Mouse (Mus musculus): ENCODE data around the gene Wnt10b. TPM values are rescaled to one million over a fixed set of nuclear protein-coding genes. Genes with fewer than 3 reads are reported as not detected.
A peak's percentile ranks its signal among the peaks of the same experiment; 100 is the strongest.
"Not testable (repeated sequence)": the region's sequence is repeated elsewhere in the genome, so short reads cannot be mapped to it uniquely, and the experiment has no call there.

The Wnt10b gene
- total RNA-seq (2022), result 1 to 10 TPM in 1 of 4 experiments, under 1 TPM in 3; 0.48 to 1.1 (median 0.85) TPM

GRCm38 (mm10) chr15:98777762-98778161, at the start of gene Wnt10b:
Gene Wnt10b (minus strand): TSS chr15:98778150.
- no peak for DNase-seq (ENCODE audit: low spot score in 2 of 2)

- no peak for DNase-seq (ENCODE audit: low spot score in 2 of 2)
Measured at GRCm38 (mm10) chr15:98827611-98828011, 49.7 kb upstream of the Wnt10b start.

- no peak for DNase-seq (ENCODE audit: low spot score in 2 of 2)
Measured at GRCm38 (mm10) chr15:98823434-98823833, 45.5 kb upstream of the Wnt10b start.

GRCm38 (mm10) chr15:98822147-98822546, 44.2 kb upstream of the Wnt10b start:
- DNase-seq (ENCODE audit: low spot score in 2 of 2), result no peak

GRCm38 (mm10) chr15:98821403-98821802, 43.5 kb upstream of the Wnt10b start:
- no peak for DNase-seq (ENCODE audit: low spot score in 2 of 2)

- DNase-seq (ENCODE audit: low spot score in 2 of 2), result no peak
Measured at GRCm38 (mm10) chr15:98820937-98821336, 43.0 kb upstream of the Wnt10b start.

GRCm38 (mm10) chr15:98818171-98818570, 40.2 kb upstream of the Wnt10b start:
- DNase-seq (ENCODE audit: low spot score in 2 of 2), result no peak

GRCm38 (mm10) chr15:98812741-98813424, 34.9 kb upstream of the Wnt10b start:
- DNase-seq (ENCODE audit: low spot score in 2 of 2), result no peak

GRCm38 (mm10) chr15:98810212-98810611, 32.3 kb upstream of the Wnt10b start:
- not testable (repeated sequence) for DNase-seq (ENCODE audit: low spot score in 2 of 2)

GRCm38 (mm10) chr15:98809390-98809789, 31.4 kb upstream of the Wnt10b start, which contains the start of gene Ddn:
Gene Ddn (minus strand): TSS chr15:98809490.
- no peak for DNase-seq (ENCODE audit: low spot score in 2 of 2)

GRCm38 (mm10) chr15:98808651-98809134, 30.7 kb upstream of the Wnt10b start:
- DNase-seq (ENCODE audit: low spot score in 2 of 2), result no peak

GRCm38 (mm10) chr15:98807895-98808650, 30.1 kb upstream of the Wnt10b start:
- DNase-seq (ENCODE audit: low spot score in 2 of 2), result no peak

GRCm38 (mm10) chr15:98806809-98807770, 29.1 kb upstream of the Wnt10b start:
- no peak for DNase-seq (ENCODE audit: low spot score in 2 of 2)

- DNase-seq (ENCODE audit: low spot score in 2 of 2), result no peak
Measured at GRCm38 (mm10) chr15:98806071-98806808, 28.3 kb upstream of the Wnt10b start.

- peak in 1 of 2 experiments; percentile 43 for DNase-seq (ENCODE audit: low spot score in 2 of 2)
Measured at GRCm38 (mm10) chr15:98805324-98806040, 27.5 kb upstream of the Wnt10b start.

- DNase-seq (ENCODE audit: low spot score in 2 of 2), result peak; percentile 66 to 69
Measured at GRCm38 (mm10) chr15:98804054-98804453, 26.1 kb upstream of the Wnt10b start.

- DNase-seq (ENCODE audit: low spot score in 2 of 2), result no peak
Measured at GRCm38 (mm10) chr15:98802926-98803325, 25.0 kb upstream of the Wnt10b start.

GRCm38 (mm10) chr15:98799396-98799795, 21.4 kb upstream of the Wnt10b start:
- peak; percentile 64 to 70 for DNase-seq (ENCODE audit: low spot score in 2 of 2)

GRCm38 (mm10) chr15:98798903-98799302, 21.0 kb upstream of the Wnt10b start:
- DNase-seq (ENCODE audit: low spot score in 2 of 2), result no peak
